Mouse (Mus musculus) spleen, postnatal 4 days (tissue): Measurements from ENCODE around the gene Ltf.

Experiments used
- DNase-seq, 2 experiments: peaks; one replicate each; pipeline ENCODE4 v3.0.0; 2022; ENCODE audit warnings: low spot score in 2 of 2

The Ltf gene

GRCm38 (mm10) chr9:111087960-111088359, 68.9 kb downstream of the Ltf start:
- no peak for DNase-seq

- DNase-seq = no peak
Measured at GRCm38 (mm10) chr9:111088886-111089285, 69.8 kb downstream of the Ltf start.
